Mouse (Mus musculus) embryonic facial prominence, embryonic 11.5 days (tissue): ENCODE measurements around the gene Rbx1. TPM values are rescaled to one million over a fixed set of nuclear protein-coding genes. Genes with fewer than 3 reads are reported as not detected.
A peak's percentile ranks its signal among the peaks of the same experiment; 100 is the strongest.

Experiments used
- ATAC-seq: fragments of 200-750 bp; cut with Nextera tagmentation; replicated peaks from 2 replicates; pipeline ENCODE4 v1.8.0; 2017; ENCODE audit warnings: low read depth; ENCODE audit not compliant: insufficient number of reproducible peaks, low FRiP score, low TSS enrichment
- DNase-seq: peaks from one replicate; pipeline ENCODE4 v3.0.0-alpha.2; 2015; ENCODE audit warnings: low spot score
- H3K27ac ChIP-seq: fragments of 300-500 bp; sonication (generic); replicated peaks from 2 replicates; pipeline ENCODE4 v1.5.1; 2014; ENCODE audit warnings: mild to moderate bottlenecking, low read depth, low read length, control low read depth
- H3K27me3 ChIP-seq: fragments of 300-500 bp; sonication (generic); 2 replicates; pipeline ENCODE4 v1.6.1; 2014; ENCODE audit warnings: mild to moderate bottlenecking, low read length, moderate library complexity, mixed read lengths; ENCODE audit not compliant: control insufficient read depth, insufficient read depth
- H3K36me3 ChIP-seq: fragments of 300-500 bp; sonication (generic); replicated peaks from 2 replicates; pipeline ENCODE4 v1.6.1; 2014; ENCODE audit warnings: low read depth, mild to moderate bottlenecking, low read length, moderate library complexity, mixed read lengths; ENCODE audit not compliant: control insufficient read depth, insufficient read depth
- H3K4me1 ChIP-seq: fragments of 300-500 bp; sonication (generic); 2 replicates; pipeline ENCODE4 v1.6.1; 2014; ENCODE audit warnings: low read length, mixed read lengths; ENCODE audit not compliant: control insufficient read depth, insufficient read depth
- H3K4me2 ChIP-seq: fragments of 300-500 bp; sonication (generic); 2 replicates; pipeline ENCODE4 v1.6.1; 2014; ENCODE audit warnings: low read depth, mild to moderate bottlenecking, control low read depth, low read length, moderate library complexity
- H3K4me3 ChIP-seq: fragments of 300-500 bp; sonication (generic); 2 replicates; pipeline ENCODE4 v1.5.1; 2014; ENCODE audit warnings: low read depth, low read length, control low read depth
- H3K9ac ChIP-seq: fragments of 300-500 bp; sonication (generic); replicated peaks from 2 replicates; pipeline ENCODE4 v1.6.1; 2014; ENCODE audit warnings: mild to moderate bottlenecking, control low read depth, low read length
- H3K9me3 ChIP-seq: fragments of 300-500 bp; sonication (generic); replicated peaks from 2 replicates; pipeline ENCODE4 v1.6.1; 2016; ENCODE audit warnings: mild to moderate bottlenecking, low read length, inconsistent platforms, mixed read lengths; ENCODE audit not compliant: control insufficient read depth
- WGBS: fragments of 180-500 bp; shearing (Covaris S2); extraction: QIAGEN DNeasy Blood & Tissue Kit; methylation state at CpG from one replicate; pipeline ENCODE4 v1.1.7; 2014; 5-methylcytosine and 5-hydroxymethylcytosine counted together
- polyA plus RNA-seq: library from polyadenylated mRNA; unstranded; fragments of >200 nt; fragmentation: Nextera tagmentation; extraction: Ambion mirVana; gene quantifications from 2 replicates; pipeline ENCODE4 v1.2.1, GENCODE M21; 2014

The Rbx1 gene
- polyA plus RNA-seq, 1 experiment from 2014 or later: 534 TPM

- DNase-seq (no peak), ATAC-seq (no peak)
- Histone ChIP-seq H3K36me3 (no peaks in the 10 kb centered on the region), H3K9me3 (no peaks in the 10 kb centered on the region), H3K27me3 (no peaks in the 10 kb centered on the region), H3K4me3 (no peak overlapping the region), H3K4me1 (no peaks in the 10 kb centered on the region; the same call in 1 of the 2 replicates), H3K9ac (no peak overlapping the region), H3K27ac (no peak overlapping the region), H3K4me2 (no peak overlapping the region)
- WGBS: 80% methylated on average over 5 of the region's 5 CpGs
These were observed 52.7 kb downstream of the Rbx1 start for GRCm38 (mm10) chr15:81518761-81519160.

GRCm38 (mm10) chr15:81522036-81522751 is 56.1 kb downstream of the Rbx1 start:
- WGBS: under 1% methylated on average over 38 of the region's 38 CpGs
- ATAC-seq: peak; percentile 20; the same call in 1 of the 2 replicates
- Histone ChIP-seq H3K27ac (peak overlapping the region; percentile 82), H3K4me2 (peak overlapping the region; percentile 93), H3K36me3 (no peaks in the 10 kb centered on the region), H3K9me3 (no peaks in the 10 kb centered on the region), H3K9ac (peak overlapping the region; percentile 77), H3K4me3 (peak overlapping the region; percentile 57), H3K4me1 (no peaks in the 10 kb centered on the region), H3K27me3 (no peaks in the 10 kb centered on the region)
- DNase-seq: peak; percentile 62

- H3K27me3 ChIP-seq: no peaks in the 10 kb centered on the region
- DNase-seq (no peak), ATAC-seq (peak; percentile 83)
- 0% methylated on average over 15 of the region's 16 CpGs for WGBS
- peak overlapping the region; percentile 57 for H3K4me3 ChIP-seq
- peak overlapping the region; percentile 82 for H3K27ac ChIP-seq
- H3K36me3 ChIP-seq: no peaks in the 10 kb centered on the region
- peak overlapping the region; percentile 77 for H3K9ac ChIP-seq
- H3K4me1 ChIP-seq: no peaks in the 10 kb centered on the region
- H3K4me2 ChIP-seq: peak overlapping the region; percentile 93
- H3K9me3 ChIP-seq: no peaks in the 10 kb centered on the region
These were observed 56.7 kb downstream of the Rbx1 start for GRCm38 (mm10) chr15:81522761-81523168.

- ATAC-seq (peak; percentile 91), DNase-seq (peak; percentile 95)
- Histone ChIP-seq H3K27ac (peak overlapping the region; percentile 82), H3K4me3 (peak overlapping the region; percentile 57), H3K9ac (peak overlapping the region; percentile 77), H3K9me3 (no peaks in the 10 kb centered on the region), H3K4me2 (peak overlapping the region; percentile 93), H3K4me1 (no peaks in the 10 kb centered on the region), H3K27me3 (no peaks in the 10 kb centered on the region), H3K36me3 (no peaks in the 10 kb centered on the region)
- 0% methylated on average over 41 of the region's 41 CpGs for WGBS
These were observed 57.2 kb downstream of the Rbx1 start for GRCm38 (mm10) chr15:81523169-81523871.

GRCm38 (mm10) chr15:81523901-81524300 is 57.8 kb downstream of the Rbx1 start:
- Histone ChIP-seq H3K4me2 (peak overlapping the region; percentile 93), H3K4me1 (no peaks in the 10 kb centered on the region), H3K4me3 (peak overlapping the region; percentile 57), H3K27ac (peak overlapping the region; percentile 82; the same call in 1 of the 2 replicates), H3K9ac (peak overlapping the region; percentile 77), H3K27me3 (no peaks in the 10 kb centered on the region), H3K36me3 (no peaks in the 10 kb centered on the region), H3K9me3 (no peaks in the 10 kb centered on the region)
- under 1% methylated on average over 12 of the region's 12 CpGs for WGBS
- DNase-seq: peak; percentile 62
- ATAC-seq: no peak

Other genes with a start within 250 kb of the Rbx1 start
- gene Mchr1, start 230.8 kb upstream of the Rbx1 start, polyA plus RNA-seq: 0.21 and 0.76 TPM in 2 replicates
- gene Slc25a17, start 105.5 kb upstream of the Rbx1 start, polyA plus RNA-seq: 119 and 125 TPM in 2 replicates
- gene St13, start 66.2 kb upstream of the Rbx1 start, polyA plus RNA-seq: 203 and 220 TPM in 2 replicates
- gene Xpnpep3, start 66.2 kb upstream of the Rbx1 start, polyA plus RNA-seq: 5.7 and 7.6 TPM in 2 replicates
- gene Dnajb7, start 58.0 kb upstream of the Rbx1 start, polyA plus RNA-seq: 0.45 and 0.96 TPM in 2 replicates
- 24.5 and 25.0 TPM in 2 replicates for gene Ep300, start 119.1 kb downstream of the Rbx1 start, polyA plus RNA-seq
- 21.3 and 21.7 TPM in 2 replicates for gene L3mbtl2, start 197.6 kb downstream of the Rbx1 start, polyA plus RNA-seq
- gene Chadl, start 231.0 kb downstream of the Rbx1 start, polyA plus RNA-seq: 2.6 and 3.0 TPM in 2 replicates